Mouse (Mus musculus) liver, adult 2 months (tissue): ENCODE results near the gene Pars2.

Experiments
- CTCF ChIP-seq: fragments of 200-500 bp; IDR thresholded peaks from 2 replicates; pipeline ENCODE4 v1.5.1; 2011; ENCODE audit warnings: low read depth, low read length, control low read depth
- POLR2A ChIP-seq: fragments of 200-500 bp; IDR thresholded peaks from 2 replicates; pipeline ENCODE4 v1.6.1; 2011; ENCODE audit warnings: low read length, control low read depth; ENCODE audit not compliant: insufficient read depth; ENCODE audit errors: extremely low read depth

DNA sequence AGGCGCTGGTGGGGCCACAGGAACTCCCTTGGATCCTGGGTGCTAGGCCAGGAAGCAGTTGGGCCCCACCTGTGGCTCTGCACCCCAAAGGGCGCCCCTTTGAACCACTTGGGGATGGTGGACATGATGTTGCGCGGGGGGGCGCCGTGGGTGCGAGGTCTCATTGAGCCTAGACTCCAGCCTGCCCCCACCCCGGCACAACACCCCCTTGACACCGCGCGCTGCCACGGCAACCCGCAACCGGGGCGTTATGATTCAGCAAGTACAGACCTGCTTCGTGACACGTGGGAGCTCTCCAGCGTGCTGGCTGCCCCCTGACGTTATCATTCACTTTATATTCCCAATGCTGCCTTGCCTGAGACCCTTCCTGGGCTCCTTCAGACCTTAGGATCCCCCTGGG lies 33.8 kb upstream of the Pars2 start, which contains the start of gene Lexm:
- TF ChIP-seq POLR2A (no peak), CTCF (no peak)
